Mouse (Mus musculus) midbrain, postnatal 0 days (tissue): ENCODE data around the gene Brca1. TPM values are rescaled to one million over a fixed set of nuclear protein-coding genes. Genes with fewer than 3 reads are reported as not detected.
"Not testable (repeated sequence)": the region's sequence is repeated elsewhere in the genome, so short reads cannot be mapped to it uniquely, and the experiment has no call there.

Experiments used
- ATAC-seq: fragments of 200-750 bp; cut with Nextera tagmentation; 2 replicates; pipeline ENCODE4 v1.8.0; 2017; ENCODE audit warnings: moderate number of reproducible peaks, mild to moderate bottlenecking, moderate TSS enrichment, moderate library complexity; ENCODE audit not compliant: low FRiP score
- DNase-seq: peaks from one replicate; pipeline ENCODE4 v3.0.0-alpha.2; 2015; ENCODE audit warnings: low spot score
- H3K27ac ChIP-seq: fragments of 300-500 bp; sonication (generic); 2 replicates; pipeline ENCODE4 v1.5.1; 2014; ENCODE audit warnings: low read depth, mild to moderate bottlenecking, low read length, mixed read lengths
- H3K27me3 ChIP-seq: fragments of 300-500 bp; sonication (generic); 2 replicates; pipeline ENCODE4 v1.6.1; 2014; ENCODE audit warnings: low read length, control low read depth, mixed read lengths; ENCODE audit not compliant: insufficient read depth
- H3K36me3 ChIP-seq: fragments of 300-500 bp; sonication (generic); 2 replicates; pipeline ENCODE4 v1.6.1; 2014; ENCODE audit warnings: low read length, control low read depth, mixed read lengths; ENCODE audit not compliant: insufficient read depth
- H3K4me1 ChIP-seq: fragments of 300-500 bp; sonication (generic); 2 replicates; pipeline ENCODE4 v1.6.1; 2014; ENCODE audit warnings: mild to moderate bottlenecking, control low read depth, antibody characterized with exemption, low read length, mixed read lengths; ENCODE audit not compliant: insufficient read depth
- H3K4me2 ChIP-seq: fragments of 300-500 bp; sonication (generic); 2 replicates; pipeline ENCODE4 v1.6.1; 2014; ENCODE audit warnings: low read depth, mild to moderate bottlenecking, low read length, mixed read lengths; ENCODE audit not compliant: poor library complexity, severe bottlenecking
- H3K4me3 ChIP-seq: fragments of 300-500 bp; sonication (generic); 2 replicates; pipeline ENCODE4 v1.5.1; 2014; ENCODE audit warnings: low read depth, mild to moderate bottlenecking, low read length, moderate library complexity
- H3K9ac ChIP-seq: fragments of 300-500 bp; sonication (generic); replicated peaks from 2 replicates; pipeline ENCODE4 v1.6.1; 2014; ENCODE audit warnings: mild to moderate bottlenecking, low read length, moderate library complexity, mixed read lengths; ENCODE audit not compliant: poor library complexity, severe bottlenecking
- H3K9me3 ChIP-seq: fragments of 300-500 bp; sonication (generic); 2 replicates; pipeline ENCODE4 v1.6.1; 2016; ENCODE audit warnings: low read length, control low read depth
- CTCF ChIP-seq: IDR thresholded peaks from 2 replicates; pipeline ENCODE4 v1.5.1; 2016; ENCODE audit warnings: antibody characterized with exemption, mild to moderate bottlenecking
- WGBS: fragments of 180-500 bp; shearing (Covaris S2); extraction: QIAGEN DNeasy Blood & Tissue Kit; methylation state at CpG from one replicate; pipeline ENCODE4 v1.1.7; 2014; 5-methylcytosine and 5-hydroxymethylcytosine counted together
- polyA plus RNA-seq: library from polyadenylated mRNA; unstranded; fragments of >200 nt; fragmentation: Nextera tagmentation; extraction: Ambion mirVana; gene quantifications from 2 replicates; pipeline ENCODE4 v1.2.1, GENCODE M21; 2015
- total RNA-seq: library from RNA; depleted of rRNA; stranded (reverse); fragments of >200 nt; gene quantifications from 2 replicates; pipeline ENCODE4 v1.2.3, GENCODE M21; 2014

The Brca1 gene
- total and polyA plus RNA-seq, 2 experiments from 2014 or later = 0.84 to 2.8 TPM

DNA sequence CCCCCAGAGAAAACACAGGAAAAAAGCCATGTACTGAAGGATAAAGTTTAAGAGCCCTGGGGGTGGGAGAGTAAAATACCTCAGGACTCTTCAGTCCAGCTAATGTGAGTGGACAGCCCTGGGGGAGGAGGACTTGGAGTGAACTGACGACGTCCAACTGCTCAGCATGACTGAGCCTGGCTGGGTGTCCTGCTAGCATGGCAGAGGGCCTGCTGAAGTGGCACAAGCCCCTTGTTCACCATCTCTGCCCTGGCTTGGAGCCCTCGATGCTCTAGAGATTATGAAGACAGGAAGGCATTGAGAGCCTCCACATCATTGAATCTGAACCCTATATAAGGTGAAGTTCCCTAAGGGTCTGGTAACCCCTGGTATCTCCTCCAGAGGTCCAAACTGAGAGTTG lies 79.8 kb downstream of the Brca1 start:
- no peaks in the 10 kb centered on the region for H3K27me3 ChIP-seq
- DNase-seq (peak; percentile 42), ATAC-seq (no peak)
- TF ChIP-seq CTCF = no peak
- H3K9me3 ChIP-seq = no peaks in the 10 kb centered on the region
- WGBS = 41% methylated on average over 3 of the region's 3 CpGs
- H3K27ac ChIP-seq = no peak overlapping the region
- H3K36me3 ChIP-seq = peaks cover 7% of the 10 kb centered on the region; the same call in 1 of the 2 replicates
- H3K9ac ChIP-seq = no peak overlapping the region
- no peak overlapping the region for H3K4me2 ChIP-seq
- H3K4me3 ChIP-seq = no peak overlapping the region
- no peaks in the 10 kb centered on the region for H3K4me1 ChIP-seq

DNA sequence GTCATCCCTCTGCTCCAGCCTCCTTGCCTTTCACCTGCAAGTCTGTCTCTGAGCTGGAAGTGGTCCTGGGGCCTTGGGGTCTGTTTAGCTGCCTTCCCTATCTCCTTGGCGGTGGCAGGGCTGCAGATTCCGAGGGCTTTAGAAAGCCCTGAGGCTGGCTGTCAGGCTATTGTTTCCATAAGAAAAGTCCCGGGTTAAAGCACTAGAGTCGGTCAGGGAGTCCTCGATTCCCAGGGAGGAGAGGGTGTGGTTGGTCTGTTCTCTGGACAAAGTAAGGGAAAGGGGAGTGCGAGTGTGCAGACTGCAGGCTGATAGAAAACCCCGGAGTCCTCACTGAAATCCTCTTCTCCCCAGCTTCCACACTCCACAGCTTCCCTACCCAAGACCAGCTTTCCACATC lies 81.5 kb downstream of the Brca1 start:
- Histone ChIP-seq H3K27me3 (no peaks in the 10 kb centered on the region), H3K4me3 (no peak overlapping the region), H3K4me2 (no peak overlapping the region), H3K36me3 (peaks cover 7% of the 10 kb centered on the region; the same call in 1 of the 2 replicates), H3K9me3 (no peaks in the 10 kb centered on the region), H3K4me1 (peaks cover 3% of the 10 kb centered on the region; the same call in 1 of the 2 replicates), H3K9ac (no peak overlapping the region), H3K27ac (no peak overlapping the region)
- no peak for TF ChIP-seq CTCF
- no peak for ATAC-seq
- no peak for DNase-seq
- WGBS = 31% methylated on average over 7 of the region's 7 CpGs

DNA sequence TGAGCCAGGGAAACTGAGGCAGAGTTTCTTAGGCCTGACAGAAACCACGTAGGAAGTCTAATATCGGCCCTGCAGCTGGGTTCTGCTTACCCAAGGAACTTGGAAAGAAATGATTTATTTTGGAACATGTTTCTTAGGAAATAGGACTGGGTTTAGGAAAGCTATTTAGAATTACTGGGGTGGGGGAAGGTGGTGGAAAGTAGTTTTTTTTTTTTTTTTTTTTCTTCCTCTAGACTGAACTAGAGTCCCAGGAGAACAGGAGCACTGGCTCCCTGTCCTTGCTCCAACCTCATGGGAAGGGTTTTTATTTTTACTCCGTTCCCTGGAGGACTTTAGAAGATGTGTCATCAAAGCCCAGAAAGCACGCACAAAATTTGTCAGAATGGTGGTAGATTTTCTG lies 82.6 kb downstream of the Brca1 start:
- TF ChIP-seq CTCF = no peak
- H3K27me3 ChIP-seq = no peaks in the 10 kb centered on the region
- 57% methylated on average over 4 of the region's 4 CpGs for WGBS
- H3K36me3 ChIP-seq = peaks cover 7% of the 10 kb centered on the region; the same call in 1 of the 2 replicates
- peak overlapping the region; percentile 85 for H3K4me2 ChIP-seq
- H3K9ac ChIP-seq = peak overlapping the region; percentile 86; the same call in 1 of the 2 replicates
- ATAC-seq = no peak
- DNase-seq = no peak
- no peak overlapping the region for H3K27ac ChIP-seq
- H3K9me3 ChIP-seq = no peaks in the 10 kb centered on the region
- peaks cover 7% of the 10 kb centered on the region; the same call in 1 of the 2 replicates for H3K4me1 ChIP-seq
- H3K4me3 ChIP-seq = peak overlapping the region; percentile 75

DNA sequence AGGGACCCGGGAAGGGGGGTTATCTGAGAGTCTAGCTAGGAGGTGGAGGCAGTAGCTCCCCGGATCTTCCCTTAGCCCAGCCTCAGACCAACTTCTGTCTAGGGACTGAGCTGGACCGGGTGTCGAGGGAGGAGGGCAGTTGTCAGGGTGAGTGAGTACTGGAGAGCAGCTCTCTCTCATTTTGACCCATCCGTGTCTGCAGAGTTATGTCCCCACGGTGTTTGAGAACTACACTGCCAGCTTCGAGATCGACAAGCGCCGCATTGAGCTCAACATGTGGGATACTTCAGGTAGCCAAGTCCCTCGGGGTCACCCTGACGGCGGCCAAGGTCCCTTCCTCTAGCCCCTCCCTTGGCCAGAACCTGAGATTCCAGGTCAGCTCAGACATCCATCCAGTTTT lies 83.0 kb downstream of the Brca1 start:
- H3K4me2 ChIP-seq = peak overlapping the region; percentile 85
- H3K4me1 ChIP-seq = peaks cover 12% of the 10 kb centered on the region
- ATAC-seq (no peak), DNase-seq (no peak)
- no peaks in the 10 kb centered on the region for H3K9me3 ChIP-seq
- H3K27ac ChIP-seq = peak overlapping the region; percentile 89
- H3K9ac ChIP-seq = peak overlapping the region; percentile 86
- 3% methylated on average over 13 of the region's 13 CpGs for WGBS
- H3K36me3 ChIP-seq = peaks cover 7% of the 10 kb centered on the region; the same call in 1 of the 2 replicates
- peak overlapping the region; percentile 75 for H3K4me3 ChIP-seq
- no peaks in the 10 kb centered on the region for H3K27me3 ChIP-seq
- no peak for TF ChIP-seq CTCF

DNA sequence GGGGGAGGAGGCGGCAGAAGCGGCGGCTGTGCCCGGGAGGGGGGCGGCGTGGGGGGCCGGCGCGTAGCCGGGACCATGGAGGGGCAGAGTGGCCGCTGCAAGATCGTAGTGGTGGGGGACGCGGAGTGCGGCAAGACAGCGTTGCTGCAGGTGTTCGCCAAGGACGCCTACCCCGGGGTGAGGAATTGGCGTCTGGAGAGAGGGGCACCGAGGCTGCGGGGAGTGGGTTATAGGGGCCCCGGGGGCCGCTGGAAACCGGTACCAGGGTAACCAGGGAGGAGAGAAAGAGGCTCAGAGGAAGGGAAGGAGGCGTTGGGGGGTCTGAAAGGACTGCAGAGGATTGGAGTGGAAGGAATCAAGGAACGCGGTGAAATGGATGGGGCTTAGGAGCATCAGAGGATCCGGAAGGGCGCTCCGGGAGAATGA lies 83.5 kb downstream of the Brca1 start:
- Histone ChIP-seq H3K36me3 (peaks cover 7% of the 10 kb centered on the region; the same call in 1 of the 2 replicates), H3K9ac (peak overlapping the region; percentile 86), H3K27me3 (no peaks in the 10 kb centered on the region), H3K4me3 (peak overlapping the region; percentile 75), H3K4me1 (peaks cover 16% of the 10 kb centered on the region), H3K4me2 (peak overlapping the region; percentile 85), H3K9me3 (no peaks in the 10 kb centered on the region), H3K27ac (peak overlapping the region; percentile 89)
- peak; percentile 46 for DNase-seq
- no peak for TF ChIP-seq CTCF
- peak; percentile 11; the same call in 1 of the 2 replicates for ATAC-seq
- 0% methylated on average over 29 of the region's 31 CpGs for WGBS

DNA sequence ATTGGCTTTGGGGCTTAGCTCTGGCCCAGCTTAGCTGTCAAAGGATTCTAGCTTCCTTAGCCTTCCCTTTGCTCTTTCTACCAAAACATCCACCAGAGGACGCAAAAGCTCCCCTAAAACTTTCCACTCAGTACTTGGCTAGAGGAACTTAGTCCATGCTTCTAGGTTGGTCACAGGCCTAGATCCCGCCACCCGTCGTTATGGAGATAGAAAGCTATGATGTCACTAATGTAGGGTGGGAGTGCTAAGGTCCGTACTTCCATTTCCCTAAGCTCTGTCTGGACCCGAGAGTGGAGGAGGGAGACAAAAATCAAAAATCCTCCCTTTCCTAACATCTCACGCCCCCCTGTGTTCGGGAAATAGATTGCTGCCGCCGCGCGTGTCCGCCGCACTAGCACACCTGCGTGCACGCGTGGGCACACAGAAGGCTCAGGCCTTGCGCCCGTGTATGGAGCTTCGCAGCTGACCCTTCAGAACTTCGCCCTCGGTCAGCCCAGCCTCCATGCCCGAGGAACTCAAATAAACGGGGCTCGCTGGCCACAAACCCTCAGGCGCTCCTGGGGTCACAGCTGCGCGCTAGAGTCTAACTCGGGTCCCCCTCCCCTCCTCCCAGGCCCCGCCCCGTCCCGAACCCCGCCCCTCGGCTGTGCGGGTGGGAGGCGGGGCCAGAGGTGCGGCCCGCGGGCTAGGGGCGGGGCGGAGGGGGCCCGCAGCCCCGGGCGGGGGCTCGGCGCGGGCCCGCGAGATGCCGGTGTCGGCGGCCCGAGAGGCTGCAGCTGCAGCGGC lies 84.1 kb downstream of the Brca1 start:
- DNase-seq (peak; percentile 90), ATAC-seq (peak; percentile 76)
- H3K4me3 ChIP-seq = peak overlapping the region; percentile 75
- H3K27ac ChIP-seq = peak overlapping the region; percentile 89
- 1% methylated on average over 51 of the region's 54 CpGs for WGBS
- H3K9ac ChIP-seq = peak overlapping the region; percentile 86
- peaks cover 9% of the 10 kb centered on the region; the same call in 1 of the 2 replicates for H3K36me3 ChIP-seq
- peaks cover 22% of the 10 kb centered on the region for H3K4me1 ChIP-seq
- H3K9me3 ChIP-seq = no peaks in the 10 kb centered on the region
- peak overlapping the region; percentile 85 for H3K4me2 ChIP-seq
- no peaks in the 10 kb centered on the region for H3K27me3 ChIP-seq
- peak; percentile 77 for TF ChIP-seq CTCF

DNA sequence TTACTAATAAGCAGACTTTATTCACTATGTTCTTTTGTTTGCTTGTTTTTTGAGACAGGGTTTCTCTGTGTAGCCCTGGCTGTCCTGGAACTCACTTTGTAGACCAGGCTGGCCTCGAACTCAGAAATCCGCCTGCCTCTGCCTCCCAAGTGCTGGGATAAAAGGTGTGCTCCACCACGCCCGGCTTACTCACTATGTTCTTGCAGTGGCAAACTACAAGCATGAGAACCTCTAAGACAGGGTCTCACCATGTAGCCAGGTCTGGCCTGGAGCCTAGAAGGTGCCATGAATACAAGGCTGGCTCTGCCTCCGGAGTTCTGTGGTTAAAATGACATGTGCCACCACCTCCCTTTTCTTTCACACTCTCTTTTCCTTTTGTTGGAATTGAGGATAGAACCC lies 85.2 kb downstream of the Brca1 start:
- peaks cover 13% of the 10 kb centered on the region; the same call in 1 of the 2 replicates for H3K36me3 ChIP-seq
- not testable (repeated sequence) for ATAC-seq, H3K27ac ChIP-seq, H3K27me3 ChIP-seq, DNase-seq, H3K9me3 ChIP-seq
- 65% methylated on average over 5 of the region's 5 CpGs for WGBS
- H3K9ac ChIP-seq = 0 out of 2 replicates have a peak overlapping the region, but pooled peaks have one; percentile 90
- peak overlapping the region; percentile 96 for H3K4me3 ChIP-seq
- H3K4me2 ChIP-seq = peak overlapping the region; percentile 85
- H3K4me1 ChIP-seq = peaks cover 23% of the 10 kb centered on the region
